Mouse (Mus musculus) heart, adult 8-10 months (tissue): Measurements from ENCODE around the gene Ntn5. TPM values are rescaled to one million over a fixed set of nuclear protein-coding genes. Genes with fewer than 3 reads are reported as not detected.
A peak's percentile ranks its signal among the peaks of the same experiment; 100 is the strongest.

Source experiments
- DNase-seq: peaks from one replicate; pipeline ENCODE4 v3.0.0; 2022; ENCODE audit warnings: low spot score
- total RNA-seq, 4 experiments: library from RNA; stranded (reverse); gene quantifications; 2 replicates each; pipeline ENCODE4 v1.2.4; 2022

Gene Ntn5
- total RNA-seq, 4 experiments from 2014 or later: 0.22 to 0.25 TPM; not detected in 2

DNA sequence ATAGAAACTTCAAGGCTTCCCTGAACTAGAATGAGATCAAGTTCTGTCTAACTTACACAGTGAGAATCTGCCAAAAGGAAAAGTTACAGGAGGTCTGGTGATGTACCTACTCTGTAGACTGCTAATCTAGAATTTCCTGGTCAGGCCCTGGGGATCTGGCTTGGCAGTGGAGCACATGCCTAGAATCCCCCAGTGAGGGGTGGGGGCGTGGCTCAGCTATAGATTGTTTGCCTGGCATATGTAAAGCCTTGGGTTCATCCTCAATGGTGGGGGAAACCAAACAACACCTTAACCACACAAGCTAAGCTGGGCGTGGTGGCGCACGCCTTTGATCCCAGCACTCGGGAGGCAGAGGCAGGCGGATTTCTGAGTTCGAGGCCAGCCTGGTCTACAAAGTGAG is 14.1 kb downstream of the Ntn5 start:
- no peak for DNase-seq

DNA sequence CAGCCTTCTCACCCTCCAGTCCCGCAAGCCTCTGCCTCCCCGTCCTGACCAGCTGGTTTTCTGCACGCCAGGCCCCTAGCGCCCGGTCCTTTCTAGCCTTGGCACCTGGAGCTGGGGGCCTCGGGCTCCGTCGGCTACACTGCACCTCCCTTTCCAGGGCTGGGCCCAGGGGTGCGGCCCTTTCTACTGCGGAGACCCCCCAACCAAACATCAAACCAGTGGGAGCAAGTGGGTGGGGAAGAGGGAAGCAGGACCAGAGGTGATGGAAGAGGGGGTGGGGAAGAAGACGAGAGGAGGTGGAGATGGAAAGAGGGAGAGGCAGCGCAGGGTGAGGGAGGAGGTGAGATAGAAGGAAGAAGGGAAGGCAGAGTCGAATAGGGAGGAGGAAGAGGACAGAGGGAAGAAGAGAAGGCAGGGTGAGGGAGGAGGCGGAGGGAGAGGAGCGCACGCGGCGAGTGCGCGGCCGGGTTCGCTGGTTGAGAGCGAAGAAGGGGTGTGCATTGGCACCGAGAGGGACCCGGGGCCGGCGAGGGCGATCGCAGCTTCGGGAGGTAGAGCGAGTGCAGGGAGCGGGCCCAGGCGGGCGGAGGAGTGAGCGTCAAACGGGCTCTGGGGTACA is 15.8 kb downstream of the Ntn5 start, which contains the start of gene Car11:
Gene Car11 (plus strand): TSS at position 321 of the 619 bp plus-strand sequence.
- DNase-seq: no peak

DNA sequence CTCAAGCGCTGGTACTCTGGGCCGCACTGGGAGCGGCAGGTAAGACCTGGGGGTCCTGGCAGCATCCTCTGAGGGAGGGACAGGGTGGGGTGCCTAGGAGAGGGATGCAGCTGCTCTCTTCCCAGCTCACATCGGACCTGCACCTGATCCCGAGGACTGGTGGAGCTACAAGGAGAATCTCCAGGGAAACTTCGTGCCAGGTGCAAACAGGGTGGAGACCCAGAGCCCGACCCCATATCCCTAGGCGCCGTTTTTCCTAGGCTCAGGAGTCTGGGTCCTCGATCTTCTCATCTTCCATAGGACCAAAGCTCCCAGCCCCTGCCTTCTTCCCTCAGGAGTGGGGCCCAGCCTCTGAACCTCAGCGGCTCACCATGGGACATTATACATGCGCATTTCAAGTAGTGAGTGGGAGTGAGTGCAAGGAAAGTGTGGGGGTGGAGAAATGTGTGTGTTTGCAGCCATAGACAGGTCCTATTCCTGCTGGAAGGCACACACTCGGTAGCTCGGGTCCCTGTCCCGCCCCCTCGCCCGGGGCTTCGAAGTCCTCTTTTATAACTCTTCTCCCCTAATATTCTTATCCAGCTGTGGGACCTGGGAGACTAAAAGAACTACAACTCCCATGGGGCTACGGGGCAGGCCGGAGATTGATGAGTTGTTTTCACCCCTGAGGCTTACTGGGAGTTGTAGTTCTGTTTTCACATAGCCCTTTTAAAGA is 16.6 kb downstream of the Ntn5 start:
- peak; percentile 90 for DNase-seq

DNA sequence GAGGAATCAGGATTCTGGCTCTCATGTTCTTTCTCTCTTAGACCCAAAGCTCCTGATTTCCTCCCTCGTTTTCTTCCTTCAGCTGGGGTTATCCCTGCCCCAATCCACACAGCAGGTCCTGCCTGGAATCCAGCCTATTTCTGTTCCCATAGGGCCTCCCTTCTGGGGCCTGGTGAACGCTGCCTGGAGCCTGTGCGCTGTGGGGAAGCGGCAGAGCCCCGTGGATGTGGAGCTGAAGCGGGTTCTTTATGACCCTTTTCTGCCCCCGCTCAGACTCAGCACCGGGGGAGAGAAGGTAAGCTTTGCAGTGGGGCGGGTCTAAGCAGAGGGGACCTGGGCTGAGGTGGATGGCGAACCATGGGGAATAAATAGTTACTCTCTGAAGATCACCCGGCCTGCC is 17.2 kb downstream of the Ntn5 start:
- no peak for DNase-seq

DNA sequence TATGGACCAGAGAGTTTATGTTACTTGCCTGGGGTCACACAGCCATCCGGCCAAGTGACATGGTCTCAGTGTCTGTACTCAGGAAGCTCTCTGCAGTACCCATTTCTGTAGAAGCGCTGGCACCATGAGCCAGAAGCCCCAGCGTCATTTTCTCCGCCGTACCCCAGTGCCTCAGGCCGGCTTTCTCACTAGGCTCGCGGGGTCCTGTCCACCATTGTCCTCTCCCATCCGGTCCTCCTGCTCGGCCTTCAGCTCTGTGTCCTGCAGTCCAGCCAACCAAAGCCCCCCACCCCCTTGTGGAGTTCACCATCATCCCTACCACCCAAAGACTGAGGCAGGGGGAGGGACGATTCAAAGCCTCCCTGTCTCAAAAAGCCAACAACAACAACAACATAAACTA is 17.8 kb downstream of the Ntn5 start:
- no peak for DNase-seq

DNA sequence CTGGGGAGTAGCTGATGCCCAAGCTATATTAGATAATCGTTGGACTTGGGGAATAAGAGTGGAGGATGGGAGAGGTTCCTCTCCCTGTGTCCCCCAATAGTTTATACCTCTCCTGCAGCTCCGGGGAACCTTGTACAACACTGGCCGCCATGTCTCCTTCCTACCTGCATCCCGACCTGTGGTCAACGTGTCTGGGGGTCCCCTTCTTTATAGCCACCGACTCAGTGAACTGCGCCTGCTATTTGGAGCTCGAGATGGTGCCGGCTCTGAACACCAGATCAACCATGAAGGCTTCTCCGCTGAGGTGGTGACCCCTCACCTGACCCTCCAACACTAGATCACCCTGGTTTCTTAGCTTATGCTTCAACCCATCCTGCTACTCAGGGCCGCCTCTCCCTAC is 18.5 kb downstream of the Ntn5 start:
- DNase-seq: no peak

DNA sequence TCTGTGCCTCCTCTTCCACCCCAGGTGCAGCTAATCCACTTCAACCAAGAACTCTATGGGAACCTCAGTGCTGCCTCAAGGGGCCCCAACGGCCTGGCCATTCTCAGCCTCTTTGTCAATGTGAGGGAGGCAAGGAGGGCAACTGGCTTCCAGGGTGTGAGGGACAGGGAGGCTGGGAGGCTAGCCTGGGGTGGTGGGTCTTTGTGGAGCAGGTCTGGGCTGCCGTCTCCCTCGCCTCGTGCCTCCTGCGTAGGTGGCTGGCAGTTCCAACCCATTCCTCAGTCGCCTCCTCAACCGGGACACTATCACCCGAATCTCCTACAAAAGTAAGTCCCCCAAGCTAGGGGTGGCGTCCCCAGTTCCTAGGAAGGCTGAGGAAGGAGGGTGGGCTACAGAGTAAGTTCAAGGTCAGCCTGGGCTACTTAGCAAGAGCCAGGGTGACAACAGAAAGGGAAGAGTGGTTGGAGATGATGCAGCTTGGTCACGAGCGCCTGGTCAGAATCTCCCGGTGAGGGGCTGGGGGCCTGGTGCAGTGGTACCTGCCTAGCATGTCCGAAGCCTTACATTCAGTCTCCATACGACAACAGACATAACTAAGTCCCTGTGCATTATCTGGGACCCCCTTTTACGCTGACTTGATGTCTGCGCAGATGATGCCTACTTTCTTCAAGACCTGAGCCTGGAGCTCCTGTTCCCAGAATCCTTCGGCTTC is 19.1 kb downstream of the Ntn5 start:
- DNase-seq: no peak

DNA sequence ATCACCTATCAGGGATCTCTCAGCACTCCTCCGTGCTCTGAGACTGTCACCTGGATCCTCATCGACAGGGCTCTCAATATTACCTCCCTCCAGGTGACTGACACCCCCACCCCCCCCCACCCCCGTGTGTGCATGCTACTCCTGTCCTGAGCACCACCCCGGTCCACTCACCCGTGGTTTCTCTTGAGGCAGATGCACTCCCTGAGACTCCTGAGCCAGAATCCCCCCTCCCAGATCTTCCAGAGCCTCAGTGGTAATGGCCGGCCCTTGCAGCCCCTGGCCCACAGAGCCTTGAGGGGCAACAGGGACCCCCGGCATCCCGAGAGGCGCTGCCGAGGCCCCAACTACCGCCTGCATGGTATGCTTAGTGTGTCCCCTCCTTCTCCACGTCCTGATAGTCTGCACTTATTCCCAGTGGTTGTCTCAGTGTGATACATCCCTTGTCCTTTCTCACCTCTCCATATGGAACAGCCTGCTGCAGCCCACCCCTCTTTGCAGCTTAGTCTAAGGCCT is 19.8 kb downstream of the Ntn5 start:
- DNase-seq: no peak

DNA sequence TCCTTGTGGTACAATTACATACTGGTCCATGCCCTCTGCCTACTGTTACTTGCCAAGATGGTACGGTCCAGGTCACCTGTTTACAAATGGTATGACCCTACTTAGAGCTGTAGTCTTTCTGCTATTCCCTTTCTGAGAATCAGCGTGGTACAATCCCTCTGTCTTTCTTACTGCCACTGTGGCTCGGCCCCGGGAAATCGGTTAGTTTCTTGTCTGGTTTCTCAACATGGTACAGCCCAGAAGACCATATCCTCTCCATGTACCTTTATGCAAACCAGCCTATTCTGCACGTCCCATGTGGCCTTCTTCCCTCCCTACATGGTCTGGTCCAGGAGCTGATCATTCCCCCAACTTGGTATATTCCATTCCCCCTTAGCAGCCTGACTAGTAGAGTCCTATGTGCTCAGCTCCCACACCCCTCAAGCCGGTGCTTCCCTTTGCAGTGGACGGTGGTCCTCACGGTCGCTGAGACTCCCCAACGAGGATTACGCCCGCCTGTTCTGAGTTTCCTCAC is 20.3 kb downstream of the Ntn5 start:
- DNase-seq: peak; percentile 67

DNA sequence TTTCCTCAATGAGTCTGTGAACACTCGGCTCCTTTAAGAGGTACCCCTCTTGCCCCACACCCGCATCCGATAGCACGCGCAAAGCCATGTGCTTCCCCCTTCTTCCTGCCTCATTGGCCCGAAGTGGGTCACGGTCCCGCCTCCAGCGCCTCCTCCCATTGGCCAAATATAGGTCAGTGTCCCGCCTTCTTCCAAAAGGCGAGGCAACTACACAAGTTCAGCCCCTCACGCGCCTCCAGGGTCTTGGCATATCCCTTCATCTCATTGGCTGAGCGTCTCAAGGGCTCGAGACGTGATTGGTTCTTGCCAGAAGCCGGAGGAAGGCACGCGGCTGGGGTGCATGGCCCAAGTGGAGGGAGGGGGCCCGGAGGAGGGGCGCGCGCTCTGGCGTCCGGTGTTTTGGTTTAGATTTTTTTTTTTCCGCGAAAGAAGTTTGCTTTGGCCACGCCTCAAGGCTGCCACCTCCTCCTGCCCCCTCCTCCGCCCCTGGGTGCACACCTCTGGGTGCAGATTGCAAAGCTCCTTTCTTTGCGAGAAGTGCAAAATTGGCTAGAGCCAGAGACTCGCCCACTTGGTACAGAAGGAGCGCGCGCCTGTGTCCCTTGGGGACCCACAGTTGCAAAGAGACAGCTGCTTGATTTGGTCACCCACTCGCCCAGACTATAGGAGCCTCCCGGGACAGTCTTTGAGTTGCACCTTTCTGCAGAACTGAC is 21.1 kb downstream of the Ntn5 start, which contains the start of gene Dbp:
Gene Dbp (plus strand): TSS at position 359 of the 713 bp plus-strand sequence.
- DNase-seq: peak; percentile 100

DNA sequence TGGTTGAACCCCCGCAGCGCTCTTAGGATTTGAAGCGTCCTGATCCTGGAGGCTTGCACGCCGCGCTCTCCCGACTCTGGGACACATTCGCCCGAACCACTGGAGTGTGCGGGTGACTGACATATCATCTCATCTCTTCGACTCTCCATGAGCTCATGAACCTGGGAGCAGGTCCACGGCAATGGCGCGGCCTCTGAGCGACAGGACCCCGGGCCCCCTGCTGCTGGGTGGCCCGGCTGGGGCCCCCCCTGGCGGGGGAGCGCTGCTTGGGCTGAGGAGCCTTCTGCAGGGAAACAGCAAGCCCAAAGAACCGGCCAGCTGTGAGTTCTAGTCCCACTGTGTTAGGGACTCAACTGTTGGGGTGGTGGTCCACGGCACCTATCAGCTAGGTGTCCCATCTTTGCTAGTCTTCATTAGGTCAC is 21.6 kb downstream of the Ntn5 start:
- DNase-seq: no peak

DNA sequence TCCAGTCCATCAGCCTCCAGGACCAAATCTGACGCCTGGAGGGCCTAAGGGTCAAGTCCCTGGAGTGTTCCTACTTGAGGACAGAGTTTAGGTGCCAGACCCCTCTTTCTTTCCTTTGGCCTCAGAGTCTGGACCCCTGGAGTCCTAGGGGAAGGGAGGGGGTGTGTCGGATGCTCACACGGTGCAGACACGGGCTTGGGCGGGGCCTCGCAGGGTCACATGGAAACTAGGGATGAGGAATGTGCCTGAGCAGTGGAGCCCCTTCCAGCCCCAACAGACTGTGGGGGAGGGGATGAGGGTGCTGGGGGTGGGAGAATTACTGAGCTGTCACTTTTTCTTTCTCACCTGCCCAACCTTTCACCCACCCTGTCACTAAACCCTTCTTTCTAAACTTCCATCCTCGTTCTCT is 22.1 kb downstream of the Ntn5 start:
- DNase-seq: peak; percentile 85

DNA sequence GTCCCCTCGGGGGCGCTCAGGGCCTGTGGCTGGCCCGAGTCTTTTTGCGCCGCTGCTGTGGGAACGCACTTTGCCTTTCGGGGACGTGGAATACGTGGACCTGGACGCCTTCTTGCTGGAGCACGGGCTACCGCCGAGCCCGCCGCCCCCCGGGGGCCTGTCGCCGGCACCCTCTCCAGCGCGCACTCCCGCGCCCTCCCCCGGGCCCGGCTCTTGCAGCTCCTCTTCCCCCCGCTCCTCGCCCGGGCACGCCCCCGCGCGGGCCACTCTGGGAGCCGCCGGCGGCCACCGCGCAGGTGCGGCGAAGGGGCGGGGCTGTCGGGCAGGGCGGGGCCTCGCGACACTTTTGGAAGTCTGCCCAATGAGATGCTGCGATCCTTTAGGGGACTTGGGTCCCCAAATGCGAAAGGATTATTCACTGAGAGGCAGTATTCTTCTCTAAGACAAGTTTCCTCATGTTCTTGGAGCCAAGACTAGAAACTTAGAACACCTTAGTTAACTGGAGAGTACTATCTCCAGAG is 23.0 kb downstream of the Ntn5 start:
- peak; percentile 77 for DNase-seq

DNA sequence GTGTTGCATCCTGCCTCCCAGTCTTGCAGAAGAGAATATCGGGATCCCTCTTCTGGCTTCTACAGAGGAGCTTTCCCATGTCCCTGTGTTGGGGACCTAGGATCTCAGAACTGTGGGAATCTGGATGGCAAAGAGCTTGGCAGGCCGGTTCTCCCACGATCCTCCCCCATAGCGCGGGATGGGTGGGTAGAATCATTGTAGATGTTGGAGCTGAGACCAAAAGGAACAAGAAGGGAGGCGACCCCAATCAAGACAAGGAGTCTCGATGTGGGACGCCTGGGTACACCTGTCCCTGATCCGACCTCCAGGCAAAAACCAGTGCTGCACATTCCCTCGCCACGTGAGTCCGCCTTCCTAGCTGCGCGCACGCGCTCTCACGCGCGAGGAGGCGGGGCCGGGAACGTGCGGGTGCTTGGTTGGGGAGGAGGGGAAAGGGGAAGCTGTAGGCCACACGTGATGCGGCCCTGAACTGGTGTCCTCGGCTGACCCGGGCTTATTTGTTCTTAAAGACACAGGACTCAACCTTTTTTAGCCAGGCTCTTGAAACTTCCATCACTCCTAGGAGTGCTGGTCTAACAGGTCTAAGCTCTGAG is 23.6 kb downstream of the Ntn5 start:
- DNase-seq: peak; percentile 98

DNA sequence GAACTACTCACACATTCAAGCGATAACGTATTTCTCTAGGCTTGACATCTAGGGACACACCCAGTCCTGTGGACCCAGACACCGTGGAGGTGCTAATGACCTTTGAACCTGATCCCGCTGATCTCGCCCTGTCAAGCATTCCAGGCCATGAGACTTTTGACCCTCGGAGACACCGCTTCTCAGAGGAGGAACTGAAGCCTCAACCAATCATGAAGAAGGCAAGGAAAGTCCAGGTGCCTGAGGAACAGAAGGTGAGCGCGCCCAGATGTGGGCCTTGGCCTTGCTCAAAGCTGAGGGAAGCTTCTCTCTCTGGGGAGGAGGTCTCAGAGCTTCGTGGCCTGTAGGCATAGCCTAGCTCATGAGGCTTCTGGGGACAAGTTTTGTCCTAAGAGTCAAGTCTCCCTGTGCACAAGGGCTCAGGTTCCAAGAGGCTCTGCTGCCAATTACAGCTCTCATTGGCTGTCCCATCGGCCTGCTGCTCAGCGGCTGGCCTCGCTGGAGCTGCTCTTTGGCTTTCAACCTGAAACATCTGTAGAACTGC is 24.5 kb downstream of the Ntn5 start:
- peak; percentile 52 for DNase-seq

DNA sequence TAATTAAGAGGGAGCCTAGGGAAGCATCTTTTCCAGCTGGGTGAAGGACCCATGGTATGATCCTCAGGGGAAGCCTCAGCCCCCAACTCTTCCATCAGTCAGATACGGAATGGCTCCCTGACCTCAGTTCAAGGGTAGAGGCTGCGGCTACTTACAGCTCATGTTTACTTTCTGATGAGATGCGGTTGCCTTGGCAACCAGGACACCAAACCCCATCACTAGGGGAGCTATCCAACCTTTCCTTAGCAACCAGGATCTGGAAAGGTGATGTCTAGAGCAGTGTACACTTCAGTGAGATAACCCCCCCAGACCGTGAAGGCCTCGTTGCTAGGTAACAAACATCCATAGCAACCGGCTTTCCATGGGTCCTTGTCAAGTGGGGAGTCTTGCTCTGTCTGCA is 25.2 kb downstream of the Ntn5 start:
- DNase-seq: no peak

DNA sequence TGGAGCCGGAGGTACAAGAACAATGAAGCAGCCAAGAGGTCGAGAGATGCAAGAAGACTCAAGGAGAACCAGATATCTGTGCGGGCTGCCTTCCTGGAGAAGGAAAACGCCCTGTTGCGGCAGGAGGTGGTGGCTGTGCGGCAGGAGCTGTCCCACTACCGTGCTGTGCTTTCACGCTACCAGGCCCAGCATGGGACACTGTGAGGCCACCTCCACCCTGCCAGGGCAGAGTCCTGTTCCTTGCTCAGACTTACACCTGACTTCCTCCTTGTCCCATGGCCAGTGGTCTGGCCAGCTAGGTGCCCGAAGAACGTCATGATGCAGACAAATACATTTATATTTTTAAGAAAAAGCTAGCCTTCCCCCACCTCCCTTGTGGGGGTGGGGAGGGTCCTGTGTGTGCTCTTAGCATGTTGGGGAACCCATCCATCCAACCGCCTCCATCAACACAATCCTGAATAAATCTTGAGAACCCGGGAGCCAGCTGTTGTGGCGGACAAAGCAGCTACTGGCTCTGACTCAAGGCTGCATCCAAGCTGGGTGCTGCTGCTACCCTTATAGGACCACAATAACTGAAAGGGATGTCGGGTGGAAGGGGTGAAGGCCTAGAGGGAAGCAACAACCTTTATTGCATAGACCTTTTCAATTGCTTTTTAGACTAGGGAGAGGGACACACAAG is 26.0 kb downstream of the Ntn5 start:
- no peak for DNase-seq

DNA sequence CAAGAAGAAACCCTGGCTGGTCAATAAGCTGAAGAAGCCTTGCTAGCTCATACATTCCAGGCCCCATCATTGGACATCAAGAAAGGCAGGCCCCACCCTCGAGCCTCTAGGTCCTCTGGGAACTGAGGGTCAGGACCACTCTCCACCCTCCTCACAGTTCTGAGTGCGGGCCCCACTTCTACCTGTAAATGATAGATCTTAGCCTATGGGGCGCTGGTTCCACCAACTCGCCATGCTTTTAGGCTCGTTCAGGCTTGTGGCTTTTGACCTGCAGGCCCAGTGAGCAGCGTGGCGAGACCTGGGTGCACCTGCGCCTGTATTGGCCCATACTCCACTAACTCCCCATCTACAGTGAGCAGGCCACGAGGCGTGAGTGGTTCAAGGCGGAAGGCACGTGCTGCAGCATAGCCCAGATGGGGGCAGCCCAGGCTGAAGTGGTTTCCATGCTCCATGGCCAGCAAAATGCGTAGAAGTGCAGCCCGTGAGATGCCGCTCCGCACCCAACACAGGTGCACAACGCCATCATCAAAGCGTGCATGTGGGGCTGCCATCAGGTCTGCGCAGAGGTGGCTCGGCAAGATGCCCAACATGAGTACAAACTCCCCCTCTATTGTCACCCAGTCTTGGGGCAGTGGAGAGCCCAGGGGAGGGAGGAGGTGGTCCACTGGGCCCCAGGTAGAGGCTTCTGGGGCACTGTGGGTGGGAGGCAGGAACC is 26.8 kb downstream of the Ntn5 start:
- no peak for DNase-seq

DNA sequence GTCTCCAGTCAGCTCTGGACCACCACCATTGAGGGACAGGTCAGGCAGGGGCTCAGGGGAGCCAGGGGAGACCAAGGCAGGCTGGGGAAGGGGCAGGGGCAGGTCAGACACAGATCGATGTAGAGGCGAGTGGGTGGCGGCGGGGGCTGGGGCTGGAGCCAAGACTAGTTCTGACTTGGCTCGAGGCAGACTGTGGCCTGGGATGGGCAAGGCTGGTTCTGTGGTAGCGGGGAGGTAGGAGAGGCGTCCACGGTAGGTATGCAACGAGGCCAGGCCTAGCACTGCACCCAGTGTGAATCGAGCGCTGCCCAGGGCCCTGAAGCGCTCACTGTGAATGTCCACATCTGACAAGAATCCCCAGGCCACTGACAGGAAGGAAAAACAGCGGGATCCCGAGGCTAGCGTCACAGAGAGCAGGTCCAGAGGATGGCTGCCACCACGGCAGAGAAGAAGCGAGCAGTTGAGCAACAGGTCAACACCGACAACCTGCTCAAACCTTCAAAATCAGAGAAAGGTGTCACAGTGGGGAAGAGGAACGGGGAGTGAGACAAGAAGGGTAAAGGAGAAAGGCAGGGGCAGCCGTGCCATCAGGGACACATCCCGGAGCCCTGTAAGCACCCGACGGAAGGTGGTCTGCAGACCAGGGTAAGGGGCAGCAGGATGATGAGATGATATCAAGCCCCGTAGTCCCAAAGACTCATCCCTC is 27.6 kb downstream of the Ntn5 start:
- no peak for DNase-seq
